Comparison of ENCODE assay signal across 10 mouse cellular contexts in genomic region chr16:35205681-35206080, GRCm38 (mm10). TPM values are rescaled to one million over a fixed set of nuclear protein-coding genes. Genes with fewer than 3 reads are reported as not detected.
DNase-seq lines count a peak whose midpoint lies in the region; ATAC-seq and TF ChIP-seq lines count a peak whose summit lies in the region.
"Had no signal": no experiment of that assay in that cellular context is flagged by ENCODE, and none has a peak within 500 bp of the region (broad histone marks: within the 10 kb centered on the region; RNA-seq: fewer than 3 reads in every experiment).

No protein-coding gene starts in this region.

- no peaks in the 10 kb centered on the region for H3K27me3 ChIP-seq in embryonic facial prominence, embryonic 10.5 days (replicated peaks; ENCODE audit: low read depth, poor library complexity, severe bottlenecking)
- H3K27me3 ChIP-seq in hindbrain, embryonic 14.5 days (ENCODE audit: control insufficient read depth, insufficient read depth, low read length): no peaks in the 10 kb centered on the region; the same call in 1 of the 2 replicates
- H3K27me3 ChIP-seq in kidney, embryonic 16.5 days (ENCODE audit: insufficient read depth, low read length): no peaks in the 10 kb centered on the region

- no peak for TF ChIP-seq CTCF in brain, embryonic 14.5 days (IDR thresholded peaks at IDR 0.05; ENCODE audit: borderline replicate concordance, extremely low read depth, insufficient read depth, insufficient read length)

- ATAC-seq in hindbrain, embryonic 14.5 days (ENCODE audit: low FRiP score): peak; percentile 74
- no peak for ATAC-seq in kidney, embryonic 16.5 days (ENCODE audit: low FRiP score, low TSS enrichment)

- H3K9ac ChIP-seq in hindbrain, embryonic 14.5 days: no peak overlapping the region
- no peak overlapping the region for H3K9ac ChIP-seq in kidney, embryonic 16.5 days (replicated peaks; ENCODE audit: low read length)

- WGBS in embryonic facial prominence, embryonic 10.5 days: 61% methylated on average over 5 of the region's 5 CpGs
- WGBS in hindbrain, embryonic 14.5 days: 42% methylated on average over 5 of the region's 5 CpGs
- WGBS in kidney, embryonic 16.5 days: 62% methylated on average over 5 of the region's 5 CpGs

- H3K4me3 ChIP-seq in embryonic facial prominence, embryonic 10.5 days: no peak overlapping the region
- H3K4me3 ChIP-seq in hindbrain, embryonic 14.5 days (replicated peaks; ENCODE audit: low read length): no peak overlapping the region
- no peak overlapping the region for H3K4me3 ChIP-seq in kidney, embryonic 16.5 days (ENCODE audit: low read length)

- H3K27ac ChIP-seq in embryonic facial prominence, embryonic 10.5 days (replicated peaks): peak overlapping the region; percentile 66
- peak overlapping the region; percentile 56 for H3K27ac ChIP-seq in hindbrain, embryonic 14.5 days
- H3K27ac ChIP-seq in kidney, embryonic 16.5 days (ENCODE audit: low read length): no peak overlapping the region

- H3K4me1 ChIP-seq in embryonic facial prominence, embryonic 10.5 days: peaks cover 66% of the 10 kb centered on the region
- H3K4me1 ChIP-seq in hindbrain, embryonic 14.5 days (replicated peaks; ENCODE audit: control insufficient read depth, insufficient read depth, low read length): peaks cover 23% of the 10 kb centered on the region
- H3K4me1 ChIP-seq in kidney, embryonic 16.5 days (ENCODE audit: insufficient read depth, low read length): peaks cover 7% of the 10 kb centered on the region; the same call in 1 of the 2 replicates

- no peak for TF ChIP-seq POLR2A in brain, embryonic 14.5 days (IDR thresholded peaks at IDR 0.05; ENCODE audit: borderline replicate concordance, extremely low read depth, insufficient read depth, insufficient read length, poor library complexity, severe bottlenecking)

- peak; percentile 66 for DNase-seq in brain, embryonic 14.5 days (ENCODE audit: low read depth)
- DNase-seq in embryonic facial prominence, embryonic 10.5 days (ENCODE audit: low spot score): peak; percentile 57
- DNase-seq in hindbrain, embryonic 14.5 days (ENCODE audit: low spot score): no peak
- peak; percentile 34 for DNase-seq in neural tube, embryonic 10.5 days (ENCODE audit: extremely low spot score, low spot score)
- no peak for DNase-seq in B cell, adult 2 months
- DNase-seq in left cerebral cortex, adult 9 months (ENCODE audit: low spot score in 2 of 2): no peak
- DNase-seq: cerebellum, postnatal 25 days; gastrocnemius, postnatal 25 days had no signal

- H3K36me3 ChIP-seq in embryonic facial prominence, embryonic 10.5 days (replicated peaks): no peaks in the 10 kb centered on the region
- H3K36me3 ChIP-seq in hindbrain, embryonic 14.5 days (replicated peaks; ENCODE audit: control insufficient read depth, insufficient read depth): no peaks in the 10 kb centered on the region
- H3K36me3 ChIP-seq in kidney, embryonic 16.5 days (ENCODE audit: insufficient read depth, low read length): no peaks in the 10 kb centered on the region
- H3K36me3 ChIP-seq: G1E had no signal

- H3K9me3 ChIP-seq in embryonic facial prominence, embryonic 10.5 days: no peaks in the 10 kb centered on the region
- no peaks in the 10 kb centered on the region for H3K9me3 ChIP-seq in hindbrain, embryonic 14.5 days (ENCODE audit: control insufficient read depth, low read length)
- no peaks in the 10 kb centered on the region for H3K9me3 ChIP-seq in kidney, embryonic 16.5 days (ENCODE audit: low read length)
- H3K9me3 ChIP-seq: G1E had no signal

- H3K4me2 ChIP-seq in hindbrain, embryonic 14.5 days (replicated peaks): no peak overlapping the region
- H3K4me2 ChIP-seq in kidney, embryonic 16.5 days (replicated peaks; ENCODE audit: low read depth, low read length): no peak overlapping the region

RNA-seq across cellular contexts. Expression of gene Adcy5, which starts 51.0 kb away (rescaled TPM):
- 25.5 and 36.2 TPM in 2 replicates for polyA plus RNA-seq in brain, embryonic 14.5 days (2012; rRNA removed)
- polyA plus RNA-seq in embryonic facial prominence, embryonic 10.5 days (2016; fragmentation: Nextera tagmentation; extraction: Ambion mirVana): 0.48 and 0.70 TPM in 2 replicates
- 7.9 and 9.0 TPM in 2 replicates for polyA plus RNA-seq in hindbrain, embryonic 14.5 days (2014; fragmentation: Nextera tagmentation; extraction: Ambion mirVana)
- polyA plus RNA-seq in kidney, embryonic 16.5 days (2015; fragmentation: Nextera tagmentation; extraction: Ambion mirVana): 0.60 and 0.80 TPM in 2 replicates
- polyA plus RNA-seq: G1E had no signal

Comparison
In these comparisons a context has a peak if more than half of its experiments do, and no peak if none do; other contexts are left out.
1. DNase-seq: peak in brain, embryonic 14.5 days (single experiment), embryonic facial prominence, embryonic 10.5 days (single experiment) and neural tube, embryonic 10.5 days (single experiment); none in hindbrain, embryonic 14.5 days (single experiment), B cell, adult 2 months (0 of 2) and left cerebral cortex, adult 9 months (0 of 2).